Mouse (Mus musculus) adrenal gland, adult 8-10 months (tissue): ENCODE measurements around the gene Dnaaf1. TPM values are rescaled to one million over a fixed set of nuclear protein-coding genes. Genes with fewer than 3 reads are reported as not detected.

Experiments used
- total RNA-seq, 4 experiments: library from RNA; stranded (reverse); gene quantifications; 2 replicates each; pipeline ENCODE4 v1.2.4; 2022

The Dnaaf1 gene
- total RNA-seq, 4 experiments from 2014 or later, result not detected

Other genes with a start within 250 kb of the Dnaaf1 start
- 100 to 1,000 TPM; 183 to 208 (median 201) TPM for gene Hsbp1, start 230.7 kb upstream of the Dnaaf1 start, total RNA-seq
- gene Mlycd, start 180.4 kb upstream of the Dnaaf1 start, total RNA-seq, result 10 to 100 TPM; 46.6 to 60.5 (median 54.6) TPM
- gene Osgin1, start 141.1 kb upstream of the Dnaaf1 start, total RNA-seq, result 100 to 1,000 TPM in 3 of 4 experiments, 10 to 100 TPM in 1; 77.7 to 149 (median 123) TPM
- 10 to 100 TPM in 3 of 4 experiments, 1 to 10 TPM in 1; 9.9 to 13.7 (median 11.9) TPM for gene Necab2, start 128.5 kb upstream of the Dnaaf1 start, total RNA-seq
- under 1 TPM in 2 of 4 experiments, not detected in 2; 0.13 to 0.17 TPM for gene Slc38a8, start 73.5 kb upstream of the Dnaaf1 start, total RNA-seq
- 100 to 1,000 TPM; 107 to 141 (median 126) TPM for gene Mbtps1, start 16.5 kb upstream of the Dnaaf1 start, total RNA-seq
- gene Hsdl1, start 52 bp upstream of the Dnaaf1 start, total RNA-seq, result 10 to 100 TPM; 35.6 to 81.1 (median 56.8) TPM
- 10 to 100 TPM; 13.1 to 16.3 (median 15.3) TPM for gene Taf1c, start 30.0 kb downstream of the Dnaaf1 start, total RNA-seq
- gene Adad2, start 37.5 kb downstream of the Dnaaf1 start, total RNA-seq, result not detected
- gene Kcng4, start 60.4 kb downstream of the Dnaaf1 start, total RNA-seq, result 1 to 10 TPM in 2 of 4 experiments, under 1 TPM in 2; 0.58 to 1.5 (median 1.2) TPM
- gene Wfdc1, start 91.1 kb downstream of the Dnaaf1 start, total RNA-seq, result 10 to 100 TPM in 3 of 4 experiments, 1 to 10 TPM in 1; 9.0 to 14.0 (median 12.8) TPM
- gene Atp2c2, start 124.8 kb downstream of the Dnaaf1 start, total RNA-seq, result under 1 TPM in 3 of 4 experiments, not detected in 1; 0.35 to 0.38 (median 0.38) TPM
- 10 to 100 TPM; 16.1 to 18.1 (median 17.1) TPM for gene Tldc1, start 203.2 kb downstream of the Dnaaf1 start, total RNA-seq